Mouse (Mus musculus): ENCODE data around the gene Mns1. TPM values are rescaled to one million over a fixed set of nuclear protein-coding genes. Genes with fewer than 3 reads are reported as not detected.

Gene Mns1
- polyA plus RNA-seq, 1 experiment from 2014 or later: 41.9 TPM

DNA sequence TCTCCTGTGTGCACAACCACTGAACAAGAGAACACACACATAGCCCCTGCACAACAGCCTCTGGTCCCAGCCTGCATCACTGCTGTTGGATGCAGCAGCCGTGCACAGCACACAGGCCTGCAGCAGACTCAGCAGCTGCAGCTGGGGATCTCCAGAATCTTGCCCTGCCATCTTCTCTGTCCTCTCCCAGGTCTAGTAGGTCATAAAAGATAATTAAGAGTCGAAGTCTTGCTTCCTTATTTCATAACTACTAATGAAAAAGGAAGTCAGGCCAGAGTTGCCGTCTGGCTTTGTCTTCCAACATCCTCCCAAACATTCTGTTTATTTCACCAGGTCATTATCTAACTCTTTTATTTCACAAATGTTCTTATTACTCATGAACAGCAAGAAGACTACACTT lies 23.0 kb downstream of the Mns1 start:
- WGBS (ENCODE audit: insufficient replicate concordance): 48% methylated on average over 3 of the region's 3 CpGs
- no peaks in the 10 kb centered on the region for H3K9me3 ChIP-seq (ENCODE audit: low read length)
- no peak overlapping the region for H3K4me3 ChIP-seq (ENCODE audit: low read depth, low read length)
- TF ChIP-seq CTCF (IDR thresholded peaks at IDR 0.05; ENCODE audit: low read depth) (no peak), EP300 (IDR thresholded peaks at IDR 0.05; ENCODE audit: low read depth) (no peak)
- H3K27me3 ChIP-seq (ENCODE audit: insufficient read depth, low read length): no peaks in the 10 kb centered on the region
- ATAC-seq: no peak
- peaks cover 27% of the 10 kb centered on the region for H3K36me3 ChIP-seq (replicated peaks; ENCODE audit: insufficient read depth, low read length)
- H3K9ac ChIP-seq (replicated peaks): no peak overlapping the region
- DNase-seq: no peak
- H3K4me2 ChIP-seq (ENCODE audit: low read depth, low read length): no peak overlapping the region
- 0 out of 2 replicates have a peak, but pooled peaks cover 3% of the 10 kb centered on the region for H3K4me1 ChIP-seq (ENCODE audit: insufficient read depth)
- no peak overlapping the region for H3K27ac ChIP-seq (ENCODE audit: low read depth)

DNA sequence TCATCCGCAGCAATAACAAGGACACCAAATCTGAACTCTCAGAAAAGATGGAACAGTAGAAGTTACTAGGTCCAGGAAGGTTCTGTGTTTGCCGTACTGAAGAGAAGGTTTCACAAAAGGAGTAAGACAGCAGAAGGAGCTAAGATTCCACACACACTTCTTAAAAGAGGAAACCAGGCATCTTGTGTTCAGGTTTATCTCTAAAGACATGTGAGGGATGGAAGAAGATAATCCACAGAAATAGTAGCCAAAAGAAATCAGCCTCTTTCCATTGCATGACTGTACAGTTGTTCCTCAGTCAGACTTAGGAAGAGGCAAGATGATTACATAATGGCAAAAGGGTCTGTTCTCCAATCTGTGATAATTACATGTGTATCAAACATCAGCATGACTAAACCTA lies 24.6 kb downstream of the Mns1 start:
- TF ChIP-seq EP300 (IDR thresholded peaks at IDR 0.05; ENCODE audit: low read depth) (no peak), CTCF (IDR thresholded peaks at IDR 0.05; ENCODE audit: low read depth) (no peak)
- 85% methylated on average over 2 of the region's 2 CpGs for WGBS (ENCODE audit: insufficient replicate concordance)
- Histone ChIP-seq H3K9me3 (ENCODE audit: low read length) (no peaks in the 10 kb centered on the region), H3K4me2 (ENCODE audit: low read depth, low read length) (no peak overlapping the region), H3K4me3 (ENCODE audit: low read depth, low read length) (no peak overlapping the region), H3K9ac (replicated peaks) (no peak overlapping the region), H3K27ac (ENCODE audit: low read depth) (no peak overlapping the region), H3K4me1 (ENCODE audit: insufficient read depth) (0 out of 2 replicates have a peak, but pooled peaks cover 5% of the 10 kb centered on the region), H3K36me3 (replicated peaks; ENCODE audit: insufficient read depth, low read length) (peaks cover 18% of the 10 kb centered on the region), H3K27me3 (ENCODE audit: insufficient read depth, low read length) (no peaks in the 10 kb centered on the region)
- DNase-seq (no peak), ATAC-seq (no peak)

DNA sequence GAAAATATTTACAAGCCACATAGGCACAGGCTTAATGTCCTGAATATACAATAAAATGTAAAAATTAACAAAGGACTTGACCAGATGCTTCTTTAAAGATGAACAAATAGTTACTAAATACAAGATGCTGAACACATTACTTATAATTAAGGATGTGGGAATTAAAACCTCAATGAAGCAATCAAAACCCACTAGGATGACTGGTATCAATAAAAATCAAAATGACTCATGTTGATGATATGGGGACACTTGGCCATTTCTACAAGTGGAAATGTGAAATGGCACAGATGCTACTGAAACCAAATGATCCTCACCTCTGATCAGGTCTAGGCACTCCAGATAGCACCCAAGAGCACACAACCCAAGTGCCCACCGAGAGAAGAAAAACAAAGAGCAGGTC lies 27.0 kb downstream of the Mns1 start:
- no peak for ATAC-seq
- DNase-seq: no peak

DNA sequence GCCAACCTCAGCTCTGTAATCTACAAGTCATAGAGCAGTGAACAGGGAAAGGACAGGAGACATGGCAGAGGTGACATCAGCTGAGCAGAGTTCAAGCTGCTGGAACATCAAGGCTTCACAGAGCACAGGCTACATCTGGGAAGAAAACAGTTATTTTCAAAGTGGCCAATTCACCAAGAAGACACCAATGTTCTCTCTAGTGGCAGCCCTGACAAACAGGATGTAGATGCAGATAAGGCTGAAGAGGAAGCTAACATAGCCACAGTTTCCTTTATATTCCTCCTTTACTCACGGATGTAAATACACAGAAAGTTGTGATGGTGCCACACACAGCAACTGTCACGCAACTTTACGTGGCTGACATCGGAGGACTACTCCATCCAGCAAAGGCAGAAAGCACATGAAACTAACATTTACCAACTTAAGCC lies 28.0 kb downstream of the Mns1 start:
- H3K27ac ChIP-seq (ENCODE audit: low read depth): peak overlapping the region; percentile 34
- DNase-seq: no peak
- WGBS (ENCODE audit: insufficient replicate concordance): 20% methylated on average over 4 of the region's 4 CpGs
- H3K9ac ChIP-seq (replicated peaks): no peak overlapping the region
- H3K4me2 ChIP-seq (ENCODE audit: low read depth, low read length): no peak overlapping the region
- no peak overlapping the region for H3K4me3 ChIP-seq (ENCODE audit: low read depth, low read length)
- TF ChIP-seq EP300 (IDR thresholded peaks at IDR 0.05; ENCODE audit: low read depth) (no peak; the same call in 1 of the 2 replicates), CTCF (IDR thresholded peaks at IDR 0.05; ENCODE audit: low read depth) (no peak)
- peak; percentile 50 for ATAC-seq
- H3K4me1 ChIP-seq (ENCODE audit: insufficient read depth): 0 out of 2 replicates have a peak, but pooled peaks cover 5% of the 10 kb centered on the region
- H3K36me3 ChIP-seq (replicated peaks; ENCODE audit: insufficient read depth, low read length): 0 out of 2 replicates have a peak, but pooled peaks cover under 1% of the 10 kb centered on the region
- no peaks in the 10 kb centered on the region for H3K9me3 ChIP-seq (ENCODE audit: low read length)
- H3K27me3 ChIP-seq (ENCODE audit: insufficient read depth, low read length): no peaks in the 10 kb centered on the region

More for the DNA sequence above, 27.0 kb downstream of the Mns1 start:
- Histone ChIP-seq H3K27me3 (ENCODE audit: insufficient read depth, low read length) (no peaks in the 10 kb centered on the region), H3K36me3 (replicated peaks; ENCODE audit: insufficient read depth, low read length) (peaks cover 7% of the 10 kb centered on the region), H3K27ac (ENCODE audit: low read depth) (no peak overlapping the region), H3K9me3 (ENCODE audit: low read length) (no peaks in the 10 kb centered on the region), H3K9ac (replicated peaks) (no peak overlapping the region), H3K4me1 (ENCODE audit: insufficient read depth) (0 out of 2 replicates have a peak, but pooled peaks cover 5% of the 10 kb centered on the region), H3K4me2 (ENCODE audit: low read depth, low read length) (no peak overlapping the region), H3K4me3 (ENCODE audit: low read depth, low read length) (no peak overlapping the region)
- 81% methylated on average over 1 of the region's 1 CpGs for WGBS (ENCODE audit: insufficient replicate concordance)
- no peak for TF ChIP-seq EP300 (IDR thresholded peaks at IDR 0.05; ENCODE audit: low read depth)
- no peak for TF ChIP-seq CTCF (IDR thresholded peaks at IDR 0.05; ENCODE audit: low read depth)

DNA sequence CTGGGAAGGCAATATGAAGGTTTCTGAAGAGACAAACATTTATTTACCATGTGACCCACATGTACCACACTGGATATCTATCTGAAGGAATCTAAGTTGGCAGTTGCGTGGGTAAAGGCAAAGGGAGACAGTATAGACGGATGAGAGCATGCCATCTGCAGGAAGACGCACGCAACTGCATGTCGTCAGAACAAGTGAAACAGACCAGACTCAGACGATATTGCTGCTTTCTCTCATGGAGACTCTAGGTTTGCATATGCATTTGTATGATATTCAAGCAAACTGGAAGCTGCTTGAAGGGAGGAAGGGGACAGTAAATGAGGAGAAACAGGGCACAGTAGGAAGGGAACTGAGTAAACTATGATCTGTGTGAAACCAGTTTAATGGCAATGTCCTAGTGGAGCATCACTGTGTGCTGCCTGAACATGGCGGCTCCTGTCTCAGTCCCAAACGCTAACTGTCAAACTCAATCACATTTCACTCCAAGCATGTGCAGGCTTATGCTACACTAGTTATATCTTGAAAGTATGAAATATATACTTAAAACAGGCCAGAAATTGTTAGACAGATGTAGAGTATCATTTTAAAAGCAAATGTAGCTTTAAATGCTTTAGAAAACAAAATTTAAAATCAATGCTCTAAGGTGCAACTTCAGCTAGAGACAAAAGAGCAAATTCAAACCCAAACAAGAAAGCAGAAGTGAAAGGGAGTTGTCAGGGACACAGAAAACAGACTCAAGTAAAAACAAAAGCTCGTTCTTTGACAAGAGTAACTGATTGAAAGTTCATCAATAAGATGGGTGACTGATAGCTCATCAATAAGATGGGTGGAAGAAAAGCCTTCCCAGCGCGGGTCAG lies 30.0 kb downstream of the Mns1 start:
- Histone ChIP-seq H3K4me1 (ENCODE audit: insufficient read depth) (0 out of 2 replicates have a peak, but pooled peaks cover 5% of the 10 kb centered on the region), H3K36me3 (replicated peaks; ENCODE audit: insufficient read depth, low read length) (no peaks in the 10 kb centered on the region), H3K27me3 (ENCODE audit: insufficient read depth, low read length) (no peaks in the 10 kb centered on the region), H3K4me3 (ENCODE audit: low read depth, low read length) (0 out of 2 replicates have a peak overlapping the region, but pooled peaks have one; percentile 13), H3K27ac (ENCODE audit: low read depth) (peak overlapping the region; percentile 51; the same call in 1 of the 2 replicates), H3K9me3 (ENCODE audit: low read length) (no peaks in the 10 kb centered on the region), H3K4me2 (ENCODE audit: low read depth, low read length) (peak overlapping the region; percentile 50), H3K9ac (replicated peaks) (no peak overlapping the region; the same call in 1 of the 2 replicates)
- ATAC-seq (peak; percentile 63), DNase-seq (peak; percentile 51)
- TF ChIP-seq CTCF (IDR thresholded peaks at IDR 0.05; ENCODE audit: low read depth) (peak; percentile 90), EP300 (IDR thresholded peaks at IDR 0.05; ENCODE audit: low read depth) (no peak)
- WGBS (ENCODE audit: insufficient replicate concordance): 43% methylated on average over 11 of the region's 11 CpGs

DNA sequence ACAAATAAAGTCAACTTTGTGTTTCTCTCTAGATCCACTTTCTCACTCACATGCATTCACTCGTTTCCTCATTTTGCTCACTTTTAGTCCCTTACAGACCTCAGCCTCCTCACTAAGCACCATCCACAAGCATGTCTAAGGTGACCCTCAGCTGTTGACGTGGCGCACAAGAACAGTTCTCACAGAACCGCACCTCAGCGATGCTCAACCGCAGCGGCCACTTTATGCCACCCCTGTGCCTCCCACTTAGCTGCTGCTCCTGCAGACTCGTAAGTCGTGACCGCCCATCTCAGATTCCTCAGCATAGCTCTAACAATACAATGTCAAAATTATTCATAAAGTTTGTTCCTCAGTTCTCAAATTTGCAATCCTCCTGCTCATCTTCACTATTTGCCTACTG lies 30.8 kb downstream of the Mns1 start:
- Histone ChIP-seq H3K27ac (ENCODE audit: low read depth) (no peak overlapping the region), H3K27me3 (ENCODE audit: insufficient read depth, low read length) (no peaks in the 10 kb centered on the region), H3K36me3 (replicated peaks; ENCODE audit: insufficient read depth, low read length) (no peaks in the 10 kb centered on the region), H3K9ac (replicated peaks) (no peak overlapping the region), H3K4me1 (ENCODE audit: insufficient read depth) (0 out of 2 replicates have a peak, but pooled peaks cover 5% of the 10 kb centered on the region), H3K9me3 (ENCODE audit: low read length) (no peaks in the 10 kb centered on the region), H3K4me2 (ENCODE audit: low read depth, low read length) (no peak overlapping the region), H3K4me3 (ENCODE audit: low read depth, low read length) (no peak overlapping the region)
- DNase-seq (no peak), ATAC-seq (no peak)
- 88% methylated on average over 10 of the region's 10 CpGs for WGBS (ENCODE audit: insufficient replicate concordance)
- TF ChIP-seq CTCF (IDR thresholded peaks at IDR 0.05; ENCODE audit: low read depth) (no peak), EP300 (IDR thresholded peaks at IDR 0.05; ENCODE audit: low read depth) (no peak)

All from liver, postnatal 0 days (tissue).